11 mouse cellular contexts compared by ENCODE assay signal in the genomic region with DNA sequence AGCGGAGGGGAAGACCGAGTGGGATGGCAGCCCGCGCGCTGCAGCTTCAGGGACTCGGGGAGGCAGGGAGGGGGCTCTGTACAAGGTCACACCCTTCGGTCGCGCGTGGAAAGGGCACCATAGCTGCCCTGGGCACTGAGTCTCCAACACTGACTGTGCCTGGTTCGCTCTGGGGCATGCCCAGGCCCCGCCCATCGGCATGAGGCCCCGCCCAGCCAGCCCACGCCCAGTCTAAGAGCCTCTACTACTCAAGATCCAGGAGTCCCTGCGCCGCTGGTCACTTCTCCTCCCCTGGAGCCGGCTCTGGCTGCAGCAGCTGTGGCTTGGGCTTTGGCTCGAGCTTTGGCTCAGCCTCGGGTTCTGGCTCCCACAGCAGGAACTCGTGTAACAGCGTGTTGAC. TPM values are rescaled to one million over a fixed set of nuclear protein-coding genes. Genes with fewer than 3 reads are reported as not detected.
DNase-seq lines count a peak whose midpoint lies in the region; ATAC-seq and TF ChIP-seq lines count a peak whose summit lies in the region.
"Had no signal": no experiment of that assay in that cellular context is flagged by ENCODE, and none has a peak within 500 bp of the region (broad histone marks: within the 10 kb centered on the region; RNA-seq: fewer than 3 reads in every experiment).

No protein-coding gene starts in this region.

- peaks cover 16% of the 10 kb centered on the region for H3K36me3 ChIP-seq in liver, embryonic 13.5 days

- intact Hi-C loops in gastrocnemius, adult 2 months (cut with DNase I) = no loop called here

- peaks cover 15% of the 10 kb centered on the region for H3K4me1 ChIP-seq in liver, embryonic 13.5 days (replicated peaks)

- peak; percentile 61 for ATAC-seq in liver, embryonic 13.5 days (ENCODE audit: low read depth)
- ATAC-seq: CD4-positive, CD25-positive, alpha-beta regulatory T cell, adult 4 months had no signal

- no peak overlapping the region for H3K9ac ChIP-seq in liver, embryonic 13.5 days

- H3K27me3 ChIP-seq in liver, embryonic 13.5 days = peaks cover 20% of the 10 kb centered on the region; the same call in 1 of the 2 replicates

- no peak overlapping the region for H3K27ac ChIP-seq in gastrocnemius, adult 2 months
- H3K27ac ChIP-seq in liver, embryonic 13.5 days = no peak overlapping the region

- no peak overlapping the region for H3K4me2 ChIP-seq in liver, embryonic 13.5 days

- TF ChIP-seq CTCF in gastrocnemius, adult 2 months (IDR thresholded peaks at IDR 0.05) = no peak

- DNase-seq in gastrocnemius, adult 2 months = peak; percentile 39
- no peak for DNase-seq in gastrocnemius, adult 18-20 months (ENCODE audit: low spot score)
- peak; percentile 26 for DNase-seq in lung, postnatal 36 days
- DNase-seq in lung, postnatal 10 days = no peak
- peak; percentile 48 for DNase-seq in c-Kit-positive CD71-positive TER-119-positive erythroid progenitor cells, embryonic 14.5 days (ENCODE audit: low spot score)
- DNase-seq in liver, embryonic 13.5 days = peak; percentile 60
- DNase-seq in natural killer cell, adult 2 months (ENCODE audit: low spot score in 2 of 2) = no peak
- no peak for DNase-seq in embryo, embryonic 11 days
- DNase-seq: kidney, adult 9 months; right cerebral cortex, adult 18-20 months had no signal

- 31% methylated on average over 22 of the region's 22 CpGs for WGBS in liver, embryonic 13.5 days (ENCODE audit: insufficient replicate concordance)

- no peaks in the 10 kb centered on the region; the same call in 1 of the 2 replicates for H3K9me3 ChIP-seq in liver, embryonic 13.5 days (replicated peaks)

- no peak overlapping the region for H3K4me3 ChIP-seq in gastrocnemius, adult 2 months
- no peak overlapping the region for H3K4me3 ChIP-seq in liver, embryonic 13.5 days (replicated peaks)

RNA-seq across cellular contexts. Expression of gene Abhd8, which starts 6.5 kb away (rescaled TPM):
- 10 to 100 TPM; 22.5 to 24.9 TPM for total RNA-seq in gastrocnemius, adult 2 months (2021)
- 10 to 100 TPM; 22.4 to 28.0 TPM for total RNA-seq in gastrocnemius, adult 18-20 months (2021)
- polyA plus RNA-seq in liver, embryonic 13.5 days (2015; fragmentation: Nextera tagmentation; extraction: Ambion mirVana) = 12.3 and 13.2 TPM in 2 replicates

RNA-seq across cellular contexts. Expression of gene Mrpl34, which starts 7.9 kb away (rescaled TPM):
- total RNA-seq in gastrocnemius, adult 2 months (2021) = 10 to 100 TPM; 59.1 to 84.3 TPM
- total RNA-seq in gastrocnemius, adult 18-20 months (2021) = 10 to 100 TPM; 65.5 to 71.4 TPM
- 154 and 157 TPM in 2 replicates for polyA plus RNA-seq in liver, embryonic 13.5 days (2015; fragmentation: Nextera tagmentation; extraction: Ambion mirVana)

RNA-seq across cellular contexts. Expression of gene Dda1, which starts 12.1 kb away (rescaled TPM):
- total RNA-seq in gastrocnemius, adult 2 months (2021) = 10 to 100 TPM; 26.8 to 31.1 TPM
- 10 to 100 TPM; 28.4 to 31.7 TPM for total RNA-seq in gastrocnemius, adult 18-20 months (2021)
- 50.9 and 51.6 TPM in 2 replicates for polyA plus RNA-seq in liver, embryonic 13.5 days (2015; fragmentation: Nextera tagmentation; extraction: Ambion mirVana)

RNA-seq across cellular contexts. Expression of gene Ano8, which starts 28.9 kb away (rescaled TPM):
- total RNA-seq in gastrocnemius, adult 2 months (2021) = 10 to 100 TPM; 16.0 to 17.0 TPM
- total RNA-seq in gastrocnemius, adult 18-20 months (2021) = 10 to 100 TPM; 14.6 to 16.0 TPM
- polyA plus RNA-seq in liver, embryonic 13.5 days (2015; fragmentation: Nextera tagmentation; extraction: Ambion mirVana) = 0.12 and 0.14 TPM in 2 replicates

RNA-seq across cellular contexts. Expression of gene Gtpbp3, which starts 31.0 kb away (rescaled TPM):
- total RNA-seq in gastrocnemius, adult 2 months (2021) = 10 to 100 TPM; 10.1 to 10.7 TPM
- 10 to 100 TPM; 10.0 to 10.5 TPM for total RNA-seq in gastrocnemius, adult 18-20 months (2021)
- 6.8 and 7.3 TPM in 2 replicates for polyA plus RNA-seq in liver, embryonic 13.5 days (2015; fragmentation: Nextera tagmentation; extraction: Ambion mirVana)

Comparison
In these comparisons a context has a peak if more than half of its experiments do, and no peak if none do; other contexts are left out.
1. DNase-seq: peak in gastrocnemius, adult 2 months (single experiment), lung, postnatal 36 days (single experiment), c-Kit-positive CD71-positive TER-119-positive erythroid progenitor cells, embryonic 14.5 days (single experiment) and liver, embryonic 13.5 days (single experiment); none in gastrocnemius, adult 18-20 months (single experiment), lung, postnatal 10 days (single experiment), natural killer cell, adult 2 months (0 of 2) and embryo, embryonic 11 days (single experiment).